Mouse (Mus musculus) Patski (cell line): ENCODE measurements around the gene Ntrk3. TPM values are rescaled to one million over a fixed set of nuclear protein-coding genes. Genes with fewer than 3 reads are reported as not detected.

Experiments
- ATAC-seq: fragments of 100-300 bp; one replicate; pipeline ENCODE4 v1.8.0; 2021
- CTCF ChIA-PET: fragments of 350-600 bp; sonication (Branson Sonifier 250); formaldehyde crosslinking; loops from one replicate; lab custom pipeline; 2022; ENCODE audit warnings: inconsistent platforms; lab: Charles Lee
- POLR2A ChIA-PET: fragments of 350-600 bp; sonication (Branson Sonifier 250); formaldehyde crosslinking; loops from one replicate; lab custom pipeline; 2022; ENCODE audit warnings: antibody characterized with exemption, inconsistent platforms; lab: Charles Lee
- DNase-seq: peaks from one replicate; pipeline ENCODE4 v3.0.0-alpha.2; 2011; ENCODE audit warnings: low read depth, low spot score
- H3K27me3 ChIP-seq: fragments of 371-371 bp; one replicate; pipeline ENCODE4 v1.5.1; 2021
- CTCF ChIP-seq: fragments of 100-300 bp; IDR thresholded peaks from one replicate; pipeline ENCODE4 v1.5.1; 2021
- in situ Hi-C: fragments of 300-500 bp; cut with MboI; formaldehyde crosslinking; loops from 3 replicates; pipeline ENCODE4 v1.11.1; 2018; ENCODE audit warnings: low pct_unique_long_range_greater_than_20kb, mixed read lengths
- polyA plus RNA-seq: library from polyadenylated mRNA; unstranded; gene quantifications from one replicate; pipeline ENCODE4 v1.2.3, GENCODE M21; 2021

Gene Ntrk3
- polyA plus RNA-seq, 1 experiment from 2014 or later: 13.7 TPM

DNA sequence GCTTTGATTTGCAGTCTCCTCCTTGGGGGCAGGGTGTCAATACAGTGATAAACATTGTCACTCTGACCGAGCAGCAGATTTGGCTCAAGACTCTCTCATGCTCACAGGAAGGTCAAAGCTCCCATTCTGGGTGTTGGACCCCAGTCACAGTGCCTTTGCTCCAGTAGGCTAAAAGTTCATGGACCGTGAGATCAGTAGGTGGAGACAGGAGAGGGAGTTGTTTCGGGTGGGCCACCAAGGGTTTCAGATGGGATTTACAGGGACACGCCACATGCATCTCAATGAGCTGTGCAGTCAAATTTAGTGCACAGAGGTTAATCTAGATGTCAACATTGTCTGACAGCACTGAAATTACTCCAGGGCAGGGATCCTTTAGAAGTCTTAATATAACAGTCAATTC, 552.2 kb downstream of the Ntrk3 start:
- ChIA-PET CTCF (interaction anchor here (1.0 kb wide), 1 partner anchor 381 kb away, joined by 3 read pairs; no protein-coding TSS in a partner anchor), POLR2A (no interaction called here)
- in situ Hi-C loops: no loop called here
- no peaks in the 10 kb centered on the region for H3K27me3 ChIP-seq
- ATAC-seq (no peak), DNase-seq (no peak)
- no peak for TF ChIP-seq CTCF

DNA sequence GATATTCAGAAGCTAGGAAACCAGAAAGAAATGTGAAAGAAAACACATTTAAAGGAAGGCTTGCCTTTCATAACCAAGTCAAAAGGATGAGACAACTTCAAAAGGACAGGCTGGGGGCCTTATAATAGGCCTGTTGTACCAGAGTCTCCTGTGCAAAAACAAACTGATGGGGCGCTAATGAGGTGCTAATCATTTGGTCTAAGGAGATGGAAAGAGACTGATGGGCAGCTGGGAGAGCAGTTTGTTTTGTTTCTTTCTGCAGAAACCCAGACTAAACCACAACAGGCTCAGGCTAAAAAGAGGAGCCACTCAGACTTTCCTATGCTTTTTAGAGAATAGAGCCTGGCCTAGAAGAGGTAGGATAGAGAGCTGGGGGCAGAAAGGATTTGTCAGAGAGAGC, 554.4 kb downstream of the Ntrk3 start:
- DNase-seq: no peak
- in situ Hi-C loops: no loop called here
- CTCF ChIA-PET: no interaction called here
- no peak for TF ChIP-seq CTCF
- no peaks in the 10 kb centered on the region for H3K27me3 ChIP-seq
- POLR2A ChIA-PET: no interaction called here
- no peak for ATAC-seq

DNA sequence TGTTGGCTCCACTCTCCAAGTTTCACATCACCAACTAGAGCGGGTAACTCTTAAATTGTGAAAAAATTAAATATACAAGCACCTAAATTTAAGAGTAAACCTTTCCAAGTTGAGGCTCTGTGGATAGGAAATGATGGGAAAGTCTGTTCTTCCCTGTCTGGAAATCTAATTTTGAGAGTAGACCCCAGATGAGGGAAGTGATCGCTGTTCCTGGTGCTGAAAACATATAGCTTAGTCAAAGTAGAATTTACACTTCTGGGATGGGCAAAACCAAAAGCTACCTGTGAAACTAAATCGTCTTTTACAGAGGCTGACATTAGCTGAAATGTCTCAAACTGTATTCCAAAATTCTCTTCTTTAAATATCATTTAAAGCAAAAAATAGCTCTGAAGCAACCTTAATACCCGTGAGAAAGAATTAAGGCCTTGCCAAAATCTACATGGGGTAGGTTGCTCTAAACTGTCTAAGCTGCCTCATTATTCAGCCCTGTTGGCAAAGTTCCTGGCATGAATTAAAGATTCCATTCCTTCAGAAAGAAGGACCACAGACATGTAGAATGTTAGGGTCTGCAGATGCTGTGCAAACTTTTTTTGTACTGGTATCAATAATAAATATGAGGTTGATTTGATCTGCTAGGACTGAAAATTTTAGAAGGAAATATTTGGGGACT, 557.7 kb downstream of the Ntrk3 start:
- in situ Hi-C loops: no loop called here
- ChIA-PET CTCF (interaction anchor here (1.7 kb wide), 1 partner anchor 10 kb away, joined by 4 read pairs; no protein-coding TSS in a partner anchor), POLR2A (interaction anchor here (0.6 kb wide), 1 partner anchor 35 kb away, joined by 3 read pairs; no protein-coding TSS in a partner anchor)
- H3K27me3 ChIP-seq: peaks cover 22% of the 10 kb centered on the region
- no peak for ATAC-seq
- no peak for TF ChIP-seq CTCF
- no peak for DNase-seq

DNA sequence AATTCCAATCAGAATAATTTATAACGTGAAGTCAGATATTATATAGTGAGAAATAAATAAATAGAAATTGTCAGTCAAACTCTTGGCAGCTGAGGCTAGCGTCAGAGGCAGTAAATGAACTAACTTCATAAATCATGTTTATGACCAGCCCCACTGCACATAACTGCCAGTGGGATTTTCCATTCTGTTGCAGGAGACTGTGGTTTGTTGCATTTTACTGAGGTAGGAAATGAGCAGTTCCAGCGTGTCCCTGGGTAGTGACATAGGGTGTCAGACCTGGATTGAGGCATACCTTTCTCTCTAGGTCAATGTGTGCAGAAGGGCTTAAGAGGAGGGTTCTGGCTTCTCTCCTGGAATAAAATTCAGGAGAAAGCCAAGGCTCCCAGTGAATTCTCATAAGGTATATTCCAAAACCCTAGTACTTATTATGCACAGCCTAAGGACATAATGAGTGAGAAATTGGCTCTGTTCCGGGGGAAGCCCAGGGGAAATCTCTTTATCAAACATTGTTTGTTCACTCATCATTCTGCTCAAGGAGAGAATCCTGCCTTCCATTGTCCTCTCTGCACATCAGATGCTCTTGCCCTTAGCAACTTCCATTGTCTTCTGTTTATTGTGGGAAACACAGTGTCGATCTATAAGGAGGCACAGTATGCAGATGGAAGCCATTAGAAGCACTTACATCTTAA, 565.4 kb downstream of the Ntrk3 start:
- H3K27me3 ChIP-seq: peaks cover 23% of the 10 kb centered on the region
- ChIA-PET POLR2A (no interaction called here), CTCF (no interaction called here)
- in situ Hi-C loops: no loop called here
- no peak for DNase-seq
- ATAC-seq: no peak
- TF ChIP-seq CTCF: no peak

DNA sequence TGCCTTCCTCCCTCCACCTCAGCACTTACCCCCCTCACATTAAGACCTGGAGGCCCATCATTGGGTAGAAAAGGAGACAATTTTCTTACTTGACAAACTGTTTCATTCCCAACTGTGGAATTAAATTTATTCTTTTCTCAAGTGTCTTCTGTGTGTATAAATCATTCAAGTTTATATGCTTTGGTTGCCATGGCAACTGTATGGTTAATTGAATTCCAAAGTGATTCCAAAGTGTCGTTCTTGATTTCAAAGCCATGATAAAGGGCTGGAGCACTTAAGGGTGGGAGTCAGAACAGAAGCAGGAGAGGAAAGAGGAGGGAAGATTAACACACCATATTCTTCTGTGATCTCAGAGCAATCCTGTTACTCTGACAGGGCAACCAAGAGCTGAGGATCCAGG, 572.3 kb downstream of the Ntrk3 start:
- no peaks in the 10 kb centered on the region for H3K27me3 ChIP-seq
- no peak for TF ChIP-seq CTCF
- ChIA-PET POLR2A (no interaction called here), CTCF (no interaction called here)
- DNase-seq (no peak), ATAC-seq (no peak)
- in situ Hi-C loops: no loop called here

DNA sequence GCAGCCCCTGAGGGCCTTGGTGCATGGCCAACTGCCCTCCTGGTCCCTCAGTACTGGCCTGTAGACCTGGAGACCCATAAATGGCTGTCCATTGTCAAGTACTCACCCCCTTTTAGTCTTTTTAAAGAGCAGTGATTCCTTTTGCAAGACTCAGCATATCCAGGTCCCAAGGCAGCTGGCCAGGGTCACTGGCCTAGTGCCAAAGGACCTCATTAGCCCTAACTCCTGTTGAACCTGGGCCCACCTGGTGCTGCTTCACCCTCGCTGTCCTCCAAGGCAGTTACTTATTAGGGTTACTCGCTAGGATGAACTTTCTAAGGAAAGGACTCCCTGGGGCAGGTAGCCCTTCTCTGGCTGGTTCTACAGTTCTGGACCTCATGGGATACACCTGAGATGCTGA, 579.9 kb downstream of the Ntrk3 start:
- in situ Hi-C loops: no loop called here
- no peak for DNase-seq
- TF ChIP-seq CTCF: no peak
- POLR2A ChIA-PET: interaction anchor here (0.6 kb wide), 1 partner anchor 27 kb away, joined by 3 read pairs; no protein-coding TSS in a partner anchor
- no peaks in the 10 kb centered on the region for H3K27me3 ChIP-seq
- ATAC-seq: no peak
- CTCF ChIA-PET: no interaction called here

DNA sequence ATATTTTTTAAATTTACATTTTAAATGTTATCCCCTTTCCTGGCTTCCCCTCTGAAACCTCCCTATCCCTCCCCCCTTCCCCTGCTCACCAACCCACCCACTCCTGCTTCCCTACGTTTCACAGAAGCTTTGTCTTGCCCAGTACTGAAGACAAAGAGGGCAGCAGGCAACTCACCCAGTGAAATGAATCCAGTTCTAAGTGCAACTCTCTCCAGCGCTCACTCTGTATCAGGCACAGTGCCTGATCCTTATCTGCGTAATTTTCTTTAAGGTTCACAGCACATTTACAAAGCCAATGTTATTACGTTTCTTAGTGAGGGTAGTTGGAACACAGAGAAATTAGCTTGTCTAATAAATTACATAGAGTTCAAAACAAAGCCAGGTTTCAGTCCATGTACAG, 592.6 kb downstream of the Ntrk3 start:
- in situ Hi-C loops: no loop called here
- no peak for DNase-seq

DNA sequence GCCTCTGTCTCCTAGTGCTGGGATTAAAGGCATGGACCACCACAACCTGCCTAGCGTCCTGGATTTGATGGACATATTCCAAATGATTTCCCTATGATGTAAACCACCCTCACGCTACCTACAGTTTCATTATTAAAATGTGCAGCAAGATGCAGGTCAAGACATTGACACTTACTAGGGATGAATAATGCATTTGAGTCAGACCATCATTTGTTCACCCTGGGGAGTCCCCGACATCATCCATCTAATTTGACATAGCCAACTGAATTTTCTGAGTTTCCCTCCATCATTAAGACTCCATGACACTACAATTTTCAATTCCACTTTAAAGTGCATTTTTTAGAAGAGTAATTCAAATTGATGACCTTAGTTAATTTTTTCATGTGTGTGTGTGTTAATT, 593.0 kb downstream of the Ntrk3 start:
- ATAC-seq (no peak), DNase-seq (no peak)
- POLR2A ChIA-PET: interaction anchor here (0.6 kb wide), 1 partner anchor 36 kb away, joined by 3 read pairs; no protein-coding TSS in a partner anchor
- CTCF ChIA-PET: no interaction called here
- H3K27me3 ChIP-seq: no peaks in the 10 kb centered on the region
- TF ChIP-seq CTCF: no peak
- in situ Hi-C loops: no loop called here

More for the DNA sequence above, 592.6 kb downstream of the Ntrk3 start:
- POLR2A ChIA-PET: interaction anchor here (0.6 kb wide), 1 partner anchor 35 kb away, joined by 3 read pairs; no protein-coding TSS in a partner anchor
- CTCF ChIA-PET: no interaction called here
- no peak for ATAC-seq
- TF ChIP-seq CTCF: no peak
- no peaks in the 10 kb centered on the region for H3K27me3 ChIP-seq

DNA sequence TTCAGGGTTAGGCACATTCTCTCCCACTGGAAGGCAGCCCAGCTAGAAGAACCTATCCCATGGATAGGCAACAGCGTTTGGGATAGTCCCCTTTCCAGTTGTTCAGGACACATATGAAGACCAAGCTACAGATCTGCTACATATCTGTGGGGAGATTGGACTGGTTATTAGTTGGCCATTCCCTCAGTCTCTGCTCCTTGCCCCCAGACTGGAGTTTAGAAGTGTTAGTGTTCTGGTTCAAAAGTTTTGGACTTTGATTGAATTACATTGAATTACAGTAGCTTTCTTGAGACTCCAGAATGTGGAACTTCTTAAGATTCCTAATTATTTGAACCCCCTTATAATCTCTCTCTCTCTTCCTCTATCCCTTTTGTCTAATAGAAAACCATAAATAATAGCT, 607.8 kb downstream of the Ntrk3 start:
- ChIA-PET POLR2A (no interaction called here), CTCF (interaction anchor here (2.2 kb wide), 2 partner anchors 13 to 17 kb away, joined by 5 to 6 read pairs; no protein-coding TSS in a partner anchor)
- H3K27me3 ChIP-seq: peaks cover 2% of the 10 kb centered on the region
- DNase-seq (no peak), ATAC-seq (no peak)
- in situ Hi-C loops: no loop called here
- no peak for TF ChIP-seq CTCF

Other genes with a start within 250 kb of the Ntrk3 start
- 105 TPM for gene Mrps11, start 45.1 kb upstream of the Ntrk3 start, polyA plus RNA-seq
- gene Mrpl46, start 45.5 kb upstream of the Ntrk3 start, polyA plus RNA-seq: 66.1 TPM
- 10.9 TPM for gene Det1, start 109.3 kb upstream of the Ntrk3 start, polyA plus RNA-seq
- gene Aen, start 157.8 kb upstream of the Ntrk3 start, polyA plus RNA-seq: 39.3 TPM
- 29.8 TPM for gene Isg20, start 175.4 kb upstream of the Ntrk3 start, polyA plus RNA-seq